Mouse (Mus musculus): Measurements from ENCODE around the gene Micu1.
"Not testable (repeated sequence)": the region's sequence is repeated elsewhere in the genome, so short reads cannot be mapped to it uniquely, and the experiment has no call there.

Gene Micu1

DNA sequence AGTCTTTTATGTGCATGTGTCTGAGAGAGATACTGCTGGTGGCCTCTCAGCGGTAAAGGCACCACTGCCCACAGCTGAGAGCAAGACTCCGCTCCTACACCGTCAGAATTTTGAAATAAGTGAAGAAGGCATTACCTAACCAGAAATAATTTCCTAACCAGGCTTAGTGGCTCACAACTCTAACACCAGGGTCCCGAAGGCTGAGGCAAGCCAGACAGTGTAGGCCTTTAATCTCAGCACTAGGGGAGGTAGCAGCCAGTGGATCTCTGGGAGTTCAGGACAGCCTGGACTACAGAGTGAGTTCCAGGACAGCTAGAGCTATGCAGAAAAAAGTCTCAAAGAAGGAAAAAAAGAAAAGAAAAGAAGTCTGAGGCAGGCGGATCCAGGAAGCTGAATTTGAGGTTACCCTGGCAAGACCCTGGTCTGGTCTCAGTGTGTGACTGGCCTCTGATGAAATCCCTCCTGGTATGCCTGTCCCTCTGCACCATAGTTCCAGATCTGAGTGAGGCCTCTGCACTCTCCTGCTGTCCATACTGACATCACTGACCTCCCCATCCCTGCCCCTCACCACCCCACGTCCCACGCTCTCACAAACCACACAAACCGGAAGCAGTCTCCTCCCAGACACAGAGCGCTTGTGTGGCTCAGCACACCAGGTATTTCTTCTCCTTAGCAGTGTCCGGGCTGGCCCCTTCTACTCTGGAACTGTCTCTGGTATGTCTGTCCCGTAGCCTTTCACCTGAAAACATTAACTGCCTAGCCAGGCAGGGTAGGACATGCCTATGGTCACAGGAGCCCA lies 146.0 kb downstream of the Micu1 start:
- DNase-seq (ENCODE audit: low read depth, low spot score) = no peak

DNA sequence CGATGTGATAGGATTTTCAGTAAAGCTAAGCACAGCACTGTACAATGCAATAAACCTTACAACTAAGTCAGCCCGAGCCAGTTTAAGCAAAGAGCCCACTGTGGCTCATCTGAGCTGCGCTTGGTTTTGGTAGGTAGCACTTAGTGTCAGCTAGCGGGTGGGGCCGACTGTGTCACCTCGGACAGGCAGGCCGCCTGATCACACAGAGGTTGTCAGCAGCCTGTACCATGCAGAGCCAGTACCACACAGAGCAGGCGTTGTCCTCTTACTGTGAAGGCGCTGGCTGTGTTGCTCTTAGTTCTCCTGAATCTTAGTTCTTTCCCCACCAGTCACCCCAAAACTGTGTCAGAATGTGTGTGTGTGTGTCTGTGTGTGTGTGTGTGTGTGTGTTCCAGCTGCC lies 146.7 kb downstream of the Micu1 start:
- no peak for DNase-seq (ENCODE audit: low read depth, low spot score)

DNA sequence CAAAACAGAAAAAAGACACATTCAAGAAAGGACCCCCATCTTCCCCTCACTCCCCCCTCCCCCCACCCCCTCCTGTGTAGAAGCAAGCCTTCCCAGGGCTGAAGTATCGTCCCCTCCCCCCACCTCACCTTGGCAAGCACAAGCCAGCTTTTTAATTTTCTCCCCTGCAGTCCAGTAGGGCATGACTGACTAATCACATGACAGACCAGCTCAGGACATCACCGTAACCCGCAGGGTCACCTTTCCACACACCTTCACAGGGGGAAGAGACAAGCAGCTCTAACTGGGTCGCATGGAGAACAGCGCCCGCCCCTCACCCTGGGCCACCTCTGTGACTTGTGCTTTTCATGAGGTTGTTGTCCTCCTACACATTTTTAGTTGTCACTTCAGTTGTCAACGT lies 147.1 kb downstream of the Micu1 start:
- DNase-seq (ENCODE audit: low read depth, low spot score) = no peak

DNA sequence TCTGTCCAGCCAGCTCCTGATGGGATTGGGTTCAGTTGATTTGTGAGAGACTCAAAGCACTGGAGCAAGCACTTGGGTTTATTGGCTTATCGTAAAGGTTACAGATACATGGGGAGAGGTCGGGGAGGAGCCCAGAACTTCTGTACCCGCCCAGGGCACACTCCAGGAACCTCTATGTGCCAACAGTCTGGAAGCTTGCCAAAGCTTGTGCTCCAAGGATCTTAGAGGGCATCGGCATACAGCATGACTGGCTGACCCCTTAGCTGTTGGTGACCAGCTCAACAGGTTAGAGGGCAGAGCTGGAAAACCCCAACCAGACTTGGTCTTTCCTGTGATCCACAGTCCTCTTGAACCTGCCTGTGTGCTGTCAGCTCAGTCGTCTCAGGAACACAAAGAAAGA lies 154.9 kb downstream of the Micu1 start:
- DNase-seq (ENCODE audit: low read depth, low spot score) = no peak

DNA sequence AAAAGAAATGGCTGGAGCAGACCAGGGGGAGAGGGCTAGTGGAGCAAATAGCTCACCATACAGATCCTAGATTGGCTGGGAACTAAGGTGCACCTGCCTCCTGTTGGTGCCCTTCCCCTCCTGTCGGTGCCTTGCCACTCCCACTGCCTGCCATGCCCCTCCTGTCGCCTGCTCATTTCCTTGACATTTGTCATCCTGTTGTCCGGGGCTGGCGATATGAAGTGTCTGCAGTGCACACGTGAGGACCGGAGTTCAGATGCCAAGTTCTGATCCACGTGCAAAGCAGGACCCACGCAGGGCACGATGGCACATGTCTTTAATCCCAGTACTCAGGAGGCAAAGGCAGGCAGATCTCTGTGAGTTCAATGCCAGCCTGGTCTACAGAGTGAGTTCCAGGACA lies 158.4 kb downstream of the Micu1 start:
- no peak for DNase-seq (ENCODE audit: low read depth, low spot score)

DNA sequence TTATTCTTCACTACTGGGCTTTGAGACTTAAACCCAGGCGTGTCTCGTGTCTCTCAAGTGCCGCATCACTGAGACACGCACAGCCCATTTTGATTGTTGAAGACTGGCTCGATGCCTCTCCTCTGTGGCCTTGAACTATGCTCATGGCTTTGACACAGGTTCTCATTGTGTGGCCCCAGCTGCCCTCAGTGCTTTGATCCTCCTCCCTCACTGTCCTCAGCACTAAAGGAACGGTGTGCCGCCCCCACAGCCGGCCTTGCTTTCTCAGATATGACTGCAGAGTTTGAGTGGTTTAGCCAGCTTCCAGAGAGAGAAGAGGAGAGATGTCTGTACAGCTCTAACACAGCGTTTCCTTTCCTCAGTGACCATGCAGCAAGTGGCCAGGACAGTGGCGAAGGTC lies 158.9 kb downstream of the Micu1 start:
- DNase-seq (ENCODE audit: low read depth, low spot score) = no peak

DNA sequence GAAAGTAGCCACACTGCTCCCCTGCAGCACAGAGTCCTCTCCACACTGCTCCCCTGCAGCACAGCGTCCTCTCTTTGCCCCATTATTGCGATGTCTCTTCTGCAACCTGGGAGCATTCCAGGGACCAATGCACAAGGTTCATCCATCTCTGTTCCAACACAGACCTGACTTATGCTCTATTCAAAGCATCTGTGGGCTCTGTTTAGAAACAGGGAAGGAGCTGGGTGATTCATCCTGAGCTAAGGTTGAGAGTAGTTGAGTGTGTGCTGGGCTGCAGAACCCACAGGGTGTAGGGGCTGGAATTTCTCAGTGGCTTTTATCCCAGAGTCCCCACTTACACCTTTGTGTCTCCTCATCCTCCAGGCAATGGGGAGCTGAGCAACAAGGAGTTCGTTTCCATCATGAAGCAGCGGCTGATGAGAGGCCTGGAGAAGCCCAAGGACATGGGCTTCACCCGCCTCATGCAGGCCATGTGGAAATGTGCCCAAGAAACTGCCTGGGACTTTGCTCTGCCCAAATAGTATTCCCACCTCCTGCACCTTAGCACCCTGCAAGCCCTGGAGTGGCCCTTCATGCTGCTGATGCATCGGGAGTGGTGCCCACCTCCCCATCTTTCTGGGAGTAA lies 160.7 kb downstream of the Micu1 start:
- no peak for DNase-seq (ENCODE audit: low read depth, low spot score)

DNA sequence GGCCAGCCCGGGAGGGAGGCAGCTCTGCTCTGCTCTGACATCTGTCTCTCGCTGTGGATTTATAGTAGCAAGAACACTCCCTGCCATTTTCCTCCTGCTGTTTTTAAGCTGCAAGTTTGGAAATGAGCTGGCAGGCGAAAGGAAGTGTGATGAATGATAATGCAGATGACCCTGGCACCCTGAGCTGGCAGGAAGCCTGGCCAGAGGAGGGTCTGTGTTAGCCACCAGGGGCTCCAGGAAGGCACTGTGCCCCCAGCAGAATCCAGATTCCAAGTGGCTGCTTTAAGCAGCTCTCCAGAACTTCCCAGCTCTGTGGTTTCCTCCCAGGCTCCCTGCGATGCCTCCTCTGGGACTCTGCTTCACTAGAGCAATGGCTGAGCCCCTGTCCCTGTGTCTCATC lies 161.3 kb downstream of the Micu1 start:
- DNase-seq (ENCODE audit: low read depth, low spot score) = no peak

DNA sequence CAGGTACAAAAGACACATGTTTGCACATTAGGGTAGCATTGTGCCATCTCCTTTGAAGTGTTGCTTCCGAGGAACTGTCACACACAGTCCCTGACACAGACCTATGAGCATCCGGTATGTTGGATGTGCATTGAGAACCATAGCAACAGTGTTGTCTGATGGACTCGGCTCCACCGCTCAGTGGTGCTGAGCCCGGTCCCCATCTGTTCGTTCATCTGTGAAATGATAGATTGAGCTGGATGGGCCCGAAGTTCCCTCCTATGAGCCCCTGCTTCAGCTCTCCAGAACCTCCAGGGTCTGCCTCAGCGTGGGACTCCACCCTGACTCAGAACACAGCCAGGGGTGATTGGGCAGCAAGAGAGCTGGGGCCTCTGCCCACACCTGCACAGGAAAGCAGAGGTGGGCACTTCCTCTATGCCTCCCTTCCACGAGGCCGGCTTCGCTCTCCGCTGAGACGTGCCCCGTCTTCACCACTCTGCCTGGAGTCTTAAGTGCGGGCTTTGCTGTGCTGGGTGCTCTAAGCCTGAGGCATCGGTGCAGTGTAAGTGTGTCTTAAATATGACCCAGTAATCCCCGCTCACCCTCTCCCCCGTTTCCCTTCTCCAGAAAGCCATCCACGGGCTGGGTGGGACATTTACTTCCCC lies 162.1 kb downstream of the Micu1 start:
- no peak for DNase-seq (ENCODE audit: low read depth, low spot score)

DNA sequence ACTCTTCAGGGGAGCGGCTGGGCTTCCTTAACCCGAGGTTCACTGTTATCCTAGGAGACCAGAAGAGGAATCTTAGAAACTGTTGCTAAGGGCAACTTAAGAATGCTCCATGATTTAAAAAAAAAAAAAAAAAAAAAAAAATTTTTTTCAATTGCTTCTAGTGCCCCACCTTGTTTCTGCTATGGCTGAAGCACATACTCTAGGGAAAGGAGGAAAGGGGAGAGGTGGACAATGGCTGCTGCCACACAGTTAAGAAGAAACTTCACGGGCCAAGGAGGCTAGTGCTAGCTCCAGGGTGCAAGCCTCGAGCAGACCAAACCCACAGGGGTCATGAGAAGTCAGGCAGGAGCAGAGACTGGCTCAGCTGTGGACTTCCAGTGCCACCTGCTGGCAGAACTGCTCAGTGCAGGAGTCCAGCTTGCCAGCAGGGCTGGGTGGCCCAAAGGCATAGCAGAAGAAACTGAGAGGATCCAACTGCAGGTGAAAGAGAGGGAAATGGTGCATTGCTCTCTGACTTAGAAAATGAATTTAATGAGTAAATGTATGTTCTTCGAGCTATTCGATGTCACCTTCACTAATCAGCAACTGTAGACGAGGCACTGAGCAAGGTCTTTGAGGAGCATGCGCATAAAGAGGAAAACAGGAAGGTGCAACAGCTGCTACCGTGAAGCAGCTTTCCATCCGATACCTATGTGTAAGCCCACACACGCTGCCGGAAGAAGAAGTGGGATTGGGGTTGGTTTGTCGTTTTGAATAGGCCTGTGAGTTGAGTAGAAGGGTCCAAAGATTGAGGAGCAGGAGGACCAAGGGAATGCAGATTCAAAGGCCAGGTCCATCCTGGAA lies 162.8 kb downstream of the Micu1 start:
- DNase-seq (ENCODE audit: low read depth, low spot score) = peak; percentile 61

DNA sequence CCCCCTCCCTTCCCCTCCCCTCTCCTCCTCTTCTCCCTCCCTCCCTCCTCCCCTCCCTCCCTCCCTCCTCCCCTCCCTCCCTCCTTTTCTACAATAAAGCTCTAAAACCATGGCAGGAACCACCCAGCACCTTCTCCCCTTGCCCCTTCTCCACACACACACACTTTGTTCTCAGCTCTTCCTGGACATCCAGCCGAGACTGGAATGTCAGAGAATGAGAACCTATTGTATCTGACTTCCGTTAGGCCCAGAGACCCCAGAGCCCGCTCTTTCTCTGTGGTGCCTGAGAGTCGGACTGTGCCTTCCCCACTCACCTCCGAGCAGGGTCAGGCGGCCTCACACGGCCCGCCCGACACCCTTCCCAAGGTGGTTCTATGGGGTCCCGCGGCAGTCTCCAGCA lies 166.0 kb downstream of the Micu1 start:
- no peak for DNase-seq (ENCODE audit: low read depth, low spot score)

DNA sequence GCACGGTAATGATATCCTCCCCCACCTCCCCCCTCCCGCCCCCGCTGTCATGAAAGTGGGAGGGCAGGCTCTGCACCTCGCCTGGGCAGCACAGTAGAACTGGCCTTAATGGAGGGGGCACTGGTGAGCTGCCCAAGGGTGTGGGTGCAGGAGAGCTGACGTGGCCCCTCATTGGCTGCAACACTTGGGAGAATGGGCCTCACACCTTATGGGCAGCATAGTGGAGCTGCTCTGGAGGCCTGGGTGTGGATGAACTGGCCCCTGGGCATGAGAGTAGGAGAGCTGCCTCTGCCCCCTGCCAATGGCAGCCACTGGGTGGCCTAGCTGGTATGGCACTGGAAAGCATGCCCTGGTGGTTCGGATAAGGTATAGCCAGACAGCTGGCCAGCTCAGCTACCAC lies 167.8 kb downstream of the Micu1 start:
- DNase-seq (ENCODE audit: low read depth, low spot score) = no peak

DNA sequence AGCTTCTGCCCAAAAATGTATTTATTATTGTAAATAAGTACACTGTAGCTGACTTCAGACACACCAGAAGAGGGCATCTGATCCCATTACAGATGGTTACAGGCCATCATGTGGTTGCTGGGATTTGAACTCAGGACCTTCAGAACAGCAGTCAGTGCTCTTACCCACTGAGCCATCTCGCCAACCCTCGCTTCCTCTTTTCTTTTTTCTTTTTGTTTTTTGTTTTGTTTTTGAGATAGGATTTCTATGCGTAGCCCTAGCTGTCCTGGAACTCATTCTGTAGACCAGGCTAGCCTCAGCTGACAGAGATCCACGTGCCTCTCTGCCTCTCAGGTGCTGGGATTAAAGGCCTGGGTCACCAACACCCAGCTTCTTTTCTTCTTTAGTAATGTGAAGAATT lies 170.4 kb downstream of the Micu1 start:
- not testable (repeated sequence) for DNase-seq (ENCODE audit: low read depth, low spot score)

DNA sequence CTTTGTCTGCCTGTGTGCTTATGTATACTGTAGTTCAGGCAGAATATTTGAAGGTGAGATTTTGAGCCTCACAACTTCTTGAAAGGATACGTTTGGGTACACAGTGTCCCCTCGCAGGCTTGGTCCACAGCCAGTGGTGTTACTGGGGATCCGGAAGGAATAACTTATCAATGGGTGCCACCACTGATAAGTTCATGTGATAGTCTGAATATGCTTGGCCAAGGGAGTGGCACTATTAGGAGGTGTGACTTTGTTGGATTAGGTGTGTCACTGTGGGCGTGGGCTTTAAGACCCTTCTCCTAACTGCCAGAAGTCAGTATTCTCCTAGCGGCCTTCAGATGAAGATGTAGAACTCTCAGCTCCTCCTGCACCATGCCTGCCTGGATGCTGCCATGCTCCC lies 170.9 kb downstream of the Micu1 start:
- no peak for DNase-seq (ENCODE audit: low read depth, low spot score)

DNA sequence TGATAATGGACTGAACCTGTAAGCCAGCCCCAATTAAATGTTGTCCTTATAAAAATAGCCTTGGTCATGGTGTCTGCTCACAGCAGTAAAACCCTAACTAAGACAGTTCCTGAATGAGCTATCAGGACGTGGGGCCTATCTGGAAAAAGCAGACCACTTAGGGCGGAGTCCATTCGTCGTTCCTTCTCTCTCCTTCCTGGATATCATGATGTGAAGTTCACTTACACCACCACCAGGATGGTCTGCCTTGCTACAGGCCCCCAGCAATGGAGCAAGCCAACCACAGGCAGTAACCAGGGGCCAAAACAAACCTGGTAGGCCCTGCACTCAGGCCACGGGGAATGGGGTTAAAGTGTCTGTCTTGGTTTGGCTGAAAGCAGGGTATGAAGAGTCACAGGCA lies 171.3 kb downstream of the Micu1 start:
- no peak for DNase-seq (ENCODE audit: low read depth, low spot score)

DNA sequence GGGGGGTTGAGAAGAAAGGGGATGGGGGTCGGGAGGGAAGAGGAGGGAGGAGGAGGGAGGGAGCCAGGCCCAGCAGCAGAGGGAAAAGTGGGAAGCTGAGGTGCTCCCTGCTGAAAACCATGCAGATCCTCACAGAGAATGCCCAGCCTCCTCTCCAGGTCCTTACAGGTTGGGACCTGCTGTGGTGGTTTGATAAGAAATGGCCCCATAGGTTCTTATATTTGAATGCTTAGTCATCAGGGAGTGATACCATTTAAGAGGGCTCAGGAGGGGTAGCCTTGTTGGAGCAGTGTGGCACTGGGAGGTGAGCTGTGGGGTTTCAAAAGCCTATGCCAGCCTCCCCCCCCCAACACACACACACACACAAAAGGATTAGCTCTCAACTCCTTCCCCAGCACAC lies 173.1 kb downstream of the Micu1 start:
- DNase-seq (ENCODE audit: low read depth, low spot score) = no peak

DNA sequence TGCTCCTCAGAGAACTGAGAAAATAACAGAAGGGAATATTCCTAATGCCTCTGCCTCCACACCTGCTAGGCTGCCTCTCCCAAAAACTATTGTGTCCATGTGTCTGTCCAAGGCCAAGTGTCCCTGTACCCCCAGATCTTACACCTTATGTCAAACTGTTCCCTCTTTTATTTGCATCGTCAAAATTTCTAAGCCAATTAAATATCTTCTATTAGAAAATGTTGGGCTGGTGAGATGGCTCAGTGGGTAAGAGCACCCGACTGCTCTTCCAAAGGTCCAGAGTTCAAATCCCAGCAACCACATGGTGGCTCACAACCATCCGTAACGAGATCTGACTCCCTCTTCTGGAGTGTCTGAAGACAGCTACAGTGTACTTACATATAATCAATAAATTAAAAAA lies 174.4 kb downstream of the Micu1 start:
- not testable (repeated sequence) for DNase-seq (ENCODE audit: low read depth, low spot score)

DNA sequence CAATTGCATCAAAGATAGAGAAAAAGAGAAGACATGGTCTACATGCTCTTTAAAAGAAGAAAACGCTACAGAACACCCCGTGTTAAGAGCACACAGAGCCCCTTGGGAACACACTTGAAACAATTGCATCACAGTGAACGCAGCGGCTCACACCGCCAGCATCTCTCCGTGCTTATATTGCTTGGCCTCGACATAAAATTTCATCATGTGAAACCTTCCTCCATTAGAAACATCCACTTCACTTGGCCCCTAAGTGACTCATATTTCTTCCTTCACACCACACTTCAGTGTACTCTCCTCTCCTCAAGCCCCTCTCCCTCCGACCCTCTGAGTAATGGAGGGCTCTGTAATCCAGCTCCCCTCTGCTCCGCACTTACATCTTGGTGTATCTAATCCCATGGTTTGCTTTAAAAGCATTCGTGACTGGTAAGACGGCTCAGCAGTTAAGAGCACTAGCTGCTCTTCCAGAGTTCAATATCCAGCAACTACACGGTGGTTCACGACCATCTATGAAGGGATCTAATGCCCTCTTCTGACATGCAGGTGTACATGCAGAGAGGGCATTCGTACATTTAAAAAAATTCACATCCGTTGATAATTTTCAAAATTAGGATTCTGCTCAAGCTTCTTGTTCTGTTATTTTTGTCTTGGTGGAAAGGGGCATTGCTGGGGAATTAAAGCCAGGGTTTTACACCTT lies 175.3 kb downstream of the Micu1 start:
- no peak for DNase-seq (ENCODE audit: low read depth, low spot score)

DNA sequence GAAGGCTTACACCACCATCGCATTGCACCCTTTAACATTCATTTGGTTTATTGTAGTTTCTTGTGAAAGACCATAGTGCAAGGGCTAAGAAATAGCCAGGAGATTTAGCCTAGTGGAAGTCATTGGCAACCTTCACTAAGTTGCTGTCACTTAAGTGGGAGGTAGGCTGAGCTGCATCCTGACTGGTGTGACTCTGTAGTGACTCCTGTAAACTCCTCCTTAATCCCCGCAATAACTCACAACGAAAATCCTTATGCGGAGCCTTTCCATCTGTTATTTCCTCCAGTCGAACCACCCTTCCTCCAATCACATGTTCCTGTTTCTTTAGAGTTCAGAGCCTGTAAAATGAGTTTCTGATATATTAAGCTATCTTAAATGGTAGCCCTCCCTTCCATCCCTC lies 176.5 kb downstream of the Micu1 start:
- peak; percentile 25 for DNase-seq (ENCODE audit: low read depth, low spot score)

DNA sequence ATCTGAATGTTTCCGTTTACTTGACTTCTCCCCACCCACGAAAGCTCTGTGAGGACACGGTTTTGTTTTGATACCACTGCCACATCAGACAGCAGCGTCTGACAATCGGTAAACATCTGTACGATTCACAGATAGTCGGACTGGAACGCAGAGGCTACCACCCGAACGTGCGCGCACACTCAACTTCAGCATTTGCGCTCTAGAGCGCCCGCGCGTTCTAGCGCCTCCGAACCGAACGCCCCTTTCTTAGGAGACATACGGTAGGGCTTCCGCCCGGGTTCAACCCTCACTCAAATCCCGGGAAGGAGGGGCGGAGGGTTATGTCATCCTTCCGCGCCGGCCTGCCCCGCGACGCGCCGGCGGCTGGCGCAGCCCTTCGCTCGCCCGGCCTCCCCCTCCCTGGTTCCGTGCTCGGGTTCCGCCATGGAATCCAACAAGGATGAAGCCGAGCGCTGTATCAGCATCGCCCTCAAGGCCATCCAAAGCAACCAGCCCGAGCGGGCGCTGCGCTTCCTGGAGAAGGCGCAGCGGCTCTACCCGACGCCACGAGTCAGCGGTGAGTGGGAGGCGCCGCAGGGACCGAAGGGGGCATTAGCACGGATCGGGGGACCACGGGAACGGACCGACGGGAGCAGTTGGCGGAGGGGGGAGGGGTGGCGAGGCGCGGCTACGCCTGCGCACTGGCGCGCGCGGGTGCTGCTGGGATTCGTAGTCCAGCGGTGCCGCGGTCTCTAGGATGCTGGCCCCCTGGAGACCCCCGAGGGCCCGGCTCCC lies 177.2 kb downstream of the Micu1 start, which contains the start of gene Dnajb12:
Dnajb12 (plus strand) TSS at position 302 of the 774 bp plus-strand sequence.
- DNase-seq (ENCODE audit: low read depth, low spot score) = peak; percentile 89

DNA sequence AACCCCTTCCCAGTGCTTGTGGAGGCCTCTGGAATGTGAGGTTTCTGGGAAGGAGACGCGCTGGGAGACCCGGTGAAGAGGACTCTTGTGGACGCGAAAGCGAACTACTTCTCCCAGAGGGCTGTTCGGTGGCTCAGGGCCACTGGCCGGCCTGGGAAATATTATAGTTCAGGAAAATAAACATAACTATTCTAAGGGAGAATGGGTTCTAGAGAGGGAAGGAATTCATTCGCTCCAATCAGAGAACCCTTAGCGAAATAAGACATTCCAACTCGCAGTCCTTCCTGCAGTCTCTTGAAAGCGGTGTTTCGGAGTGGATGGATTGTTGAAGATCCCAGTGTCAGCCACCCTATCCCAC lies 177.7 kb downstream of the Micu1 start:
- DNase-seq (ENCODE audit: low read depth, low spot score) = no peak

Measured in retina, adult 2 months (tissue).